Mouse (Mus musculus) thymus, adult 18-20 months (tissue): ENCODE results near the gene Adamts20.
"Not testable (repeated sequence)": the region's sequence is repeated elsewhere in the genome, so short reads cannot be mapped to it uniquely, and the experiment has no call there.

Experiments used
- DNase-seq, 2 experiments: peaks; one replicate each; pipeline ENCODE4 v3.0.0; 2022; ENCODE audit warnings: mixed read lengths in 2 of 2

The Adamts20 gene

GRCm38 (mm10) chr15:94443025-94443424 lies 22.2 kb downstream of the Adamts20 start:
- DNase-seq, result no peak

GRCm38 (mm10) chr15:94435532-94435931 lies 29.7 kb downstream of the Adamts20 start:
- no peak for DNase-seq

GRCm38 (mm10) chr15:94430681-94431405 lies 34.4 kb downstream of the Adamts20 start:
- DNase-seq, result no peak

- no peak for DNase-seq
These were observed 36.5 kb downstream of the Adamts20 start for GRCm38 (mm10) chr15:94428726-94429125.

- no peak for DNase-seq
These were observed 37.6 kb downstream of the Adamts20 start for GRCm38 (mm10) chr15:94427482-94428214.

GRCm38 (mm10) chr15:94420526-94420925 lies 44.7 kb downstream of the Adamts20 start:
- DNase-seq, result no peak

- DNase-seq, result no peak
These were observed 46.1 kb downstream of the Adamts20 start for GRCm38 (mm10) chr15:94419167-94419566.

- no peak for DNase-seq
These were observed 46.8 kb downstream of the Adamts20 start for GRCm38 (mm10) chr15:94418427-94418826.

GRCm38 (mm10) chr15:94417216-94418155 lies 47.7 kb downstream of the Adamts20 start:
- no peak for DNase-seq

GRCm38 (mm10) chr15:94409832-94410231 lies 55.4 kb downstream of the Adamts20 start:
- DNase-seq, result no peak

GRCm38 (mm10) chr15:94406364-94406763 lies 58.9 kb downstream of the Adamts20 start:
- DNase-seq, result no peak

- peak; percentile 35 to 48 for DNase-seq
These were observed 61.1 kb downstream of the Adamts20 start for GRCm38 (mm10) chr15:94404071-94404545.

- peak in 1 of 2 experiments; percentile 2 for DNase-seq
These were observed 61.7 kb downstream of the Adamts20 start for GRCm38 (mm10) chr15:94403461-94404070.

GRCm38 (mm10) chr15:94403018-94403417 lies 62.2 kb downstream of the Adamts20 start:
- DNase-seq, result no peak

GRCm38 (mm10) chr15:94392737-94393136 lies 72.5 kb downstream of the Adamts20 start:
- no peak for DNase-seq

- not testable (repeated sequence) for DNase-seq
These were observed 75.1 kb downstream of the Adamts20 start for GRCm38 (mm10) chr15:94390127-94390526.

- DNase-seq, result no peak
These were observed 85.8 kb downstream of the Adamts20 start for GRCm38 (mm10) chr15:94379425-94379824.

- no peak for DNase-seq
These were observed 92.7 kb downstream of the Adamts20 start for GRCm38 (mm10) chr15:94372548-94372947.

GRCm38 (mm10) chr15:94349052-94349451 lies 116.2 kb downstream of the Adamts20 start:
- no peak for DNase-seq

GRCm38 (mm10) chr15:94344317-94344716 lies 120.9 kb downstream of the Adamts20 start:
- DNase-seq, result no peak

GRCm38 (mm10) chr15:94342365-94342764 lies 122.9 kb downstream of the Adamts20 start:
- peak; percentile 20 to 32 for DNase-seq

GRCm38 (mm10) chr15:94339011-94339410 lies 126.2 kb downstream of the Adamts20 start:
- no peak for DNase-seq
